Mouse (Mus musculus): ENCODE data around the gene Gm6034. TPM values are rescaled to one million over a fixed set of nuclear protein-coding genes. Genes with fewer than 3 reads are reported as not detected.
"Not testable (repeated sequence)": the region's sequence is repeated elsewhere in the genome, so short reads cannot be mapped to it uniquely, and the experiment has no call there.

Gene Gm6034
- polyA plus RNA-seq, 1 experiment from 2014 or later: not detected

DNA sequence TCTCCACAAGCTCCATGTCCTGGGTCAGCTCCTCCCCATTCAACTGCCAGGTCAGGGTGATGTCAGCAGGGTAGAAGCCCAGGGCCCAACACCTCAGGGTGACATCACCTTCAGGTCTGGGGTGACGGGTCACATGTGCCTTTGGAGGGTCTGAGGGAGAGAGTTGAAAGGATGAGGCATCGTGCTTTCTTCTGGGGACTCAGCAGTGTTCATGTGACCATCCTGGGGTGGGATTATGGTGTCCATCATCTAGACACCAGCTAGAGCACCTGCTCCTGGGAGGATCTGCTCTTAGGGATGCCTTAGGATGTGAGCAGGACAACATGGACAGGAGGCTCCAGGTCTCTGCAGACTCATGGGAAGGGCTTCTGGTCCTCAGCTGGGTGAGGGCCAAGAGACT lies 2.2 kb upstream of the Gm6034 start:
- not testable (repeated sequence) for H3K4me2 ChIP-seq (ENCODE audit: low read length); H3K36me3 ChIP-seq (ENCODE audit: control insufficient read depth, insufficient read depth, low read length); H3K9me3 ChIP-seq (replicated peaks; ENCODE audit: control insufficient read depth, low read length); H3K4me1 ChIP-seq (ENCODE audit: control insufficient read depth, insufficient read depth, low read length); H3K27ac ChIP-seq (ENCODE audit: low read depth, low read length); H3K27me3 ChIP-seq (replicated peaks; ENCODE audit: control insufficient read depth, insufficient read depth, low read length); H3K9ac ChIP-seq (ENCODE audit: low read length); DNase-seq (ENCODE audit: low spot score); ATAC-seq; H3K4me3 ChIP-seq (ENCODE audit: low read depth, low read length)
- WGBS: 78% methylated on average over 2 of the region's 2 CpGs

DNA sequence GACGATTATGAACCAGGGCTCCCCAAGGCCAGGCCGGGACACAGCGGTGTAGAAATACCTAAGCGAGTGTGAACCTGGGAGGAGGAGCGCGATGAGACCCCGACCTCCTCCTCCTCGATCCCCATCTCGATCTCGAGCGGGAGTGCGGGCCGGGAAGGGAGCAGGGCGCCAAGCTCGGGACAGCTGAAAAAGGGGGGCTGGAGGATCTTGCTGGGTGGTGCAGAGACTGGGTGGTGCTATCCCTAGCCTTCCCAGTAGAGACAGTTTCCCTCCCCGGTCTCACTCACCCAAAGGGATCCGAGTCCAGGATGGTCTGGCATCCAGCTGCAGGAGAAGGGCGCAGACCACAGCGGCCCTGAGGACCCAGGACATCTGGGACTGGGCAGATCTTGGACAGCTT lies 706 bp upstream of the Gm6034 start:
- WGBS: under 1% methylated on average over 19 of the region's 19 CpGs
- Histone ChIP-seq H3K9ac (ENCODE audit: low read length) (peak overlapping the region; percentile 50), H3K4me2 (ENCODE audit: low read length) (peak overlapping the region; percentile 62), H3K4me3 (ENCODE audit: low read depth, low read length) (peak overlapping the region; percentile 24)
- ATAC-seq: peak; percentile 69
- H3K27me3 ChIP-seq (replicated peaks; ENCODE audit: control insufficient read depth, insufficient read depth, low read length); H3K27ac ChIP-seq (ENCODE audit: low read depth, low read length); H3K36me3 ChIP-seq (ENCODE audit: control insufficient read depth, insufficient read depth, low read length); DNase-seq (ENCODE audit: low spot score); H3K9me3 ChIP-seq (replicated peaks; ENCODE audit: control insufficient read depth, low read length); H3K4me1 ChIP-seq (ENCODE audit: control insufficient read depth, insufficient read depth, low read length): not testable (repeated sequence)

DNA sequence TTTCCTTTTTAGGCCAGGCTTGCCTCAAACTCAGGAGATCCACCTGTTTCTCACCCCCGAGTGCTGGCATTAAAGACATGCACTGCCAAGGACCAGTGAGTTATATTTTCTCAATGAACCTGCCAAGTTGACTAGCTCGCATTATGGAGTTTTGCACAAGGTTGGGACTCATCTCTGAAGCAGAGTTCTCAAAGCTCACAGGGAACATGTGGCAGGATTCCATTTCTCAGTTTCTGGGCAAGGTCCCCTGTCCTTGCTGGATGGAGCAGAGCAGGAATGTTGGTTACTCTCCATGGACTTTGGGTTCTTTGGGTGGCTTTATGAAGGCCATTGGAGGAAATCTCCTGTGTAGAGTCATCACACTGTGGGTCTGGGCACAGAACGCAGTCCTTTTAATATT lies 525 bp downstream of the Gm6034 start:
- DNase-seq (ENCODE audit: low spot score) (no peak), ATAC-seq (no peak)
- Histone ChIP-seq H3K4me1 (ENCODE audit: control insufficient read depth, insufficient read depth, low read length) (no peaks in the 10 kb centered on the region), H3K4me2 (ENCODE audit: low read length) (peak overlapping the region; percentile 62), H3K36me3 (ENCODE audit: control insufficient read depth, insufficient read depth, low read length) (no peaks in the 10 kb centered on the region), H3K4me3 (ENCODE audit: low read depth, low read length) (no peak overlapping the region), H3K9ac (ENCODE audit: low read length) (no peak overlapping the region), H3K27ac (ENCODE audit: low read depth, low read length) (no peak overlapping the region), H3K27me3 (replicated peaks; ENCODE audit: control insufficient read depth, insufficient read depth, low read length) (no peaks in the 10 kb centered on the region), H3K9me3 (replicated peaks; ENCODE audit: control insufficient read depth, low read length) (no peaks in the 10 kb centered on the region)
- 89% methylated on average over 3 of the region's 3 CpGs for WGBS

DNA sequence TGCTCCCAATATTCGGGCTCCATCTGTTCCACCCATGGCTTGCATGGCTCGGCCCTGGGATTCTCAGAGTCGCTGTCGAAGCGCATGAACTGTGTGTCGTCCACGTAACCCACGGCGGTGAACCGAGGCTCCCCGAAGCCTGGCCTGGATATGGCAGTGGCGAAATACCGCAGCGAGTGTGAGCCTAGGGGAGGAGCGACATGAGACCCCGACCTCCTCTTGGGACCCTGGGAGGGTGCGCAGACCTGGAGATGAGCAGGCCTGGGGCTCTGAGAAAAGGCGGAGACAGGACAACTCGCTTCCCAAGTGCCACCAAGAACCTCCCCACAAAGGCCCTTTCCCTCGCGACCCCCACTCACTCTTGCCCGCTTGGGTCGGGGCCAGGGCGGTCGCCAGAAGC lies 15.2 kb downstream of the Gm6034 start:
- not testable (repeated sequence) for DNase-seq (ENCODE audit: low spot score); H3K4me3 ChIP-seq (ENCODE audit: low read depth, low read length); H3K4me2 ChIP-seq (ENCODE audit: low read length); H3K27ac ChIP-seq (ENCODE audit: low read depth, low read length); H3K27me3 ChIP-seq (replicated peaks; ENCODE audit: control insufficient read depth, insufficient read depth, low read length); H3K4me1 ChIP-seq (ENCODE audit: control insufficient read depth, insufficient read depth, low read length); H3K9me3 ChIP-seq (replicated peaks; ENCODE audit: control insufficient read depth, low read length); H3K9ac ChIP-seq (ENCODE audit: low read length); ATAC-seq; H3K36me3 ChIP-seq (ENCODE audit: control insufficient read depth, insufficient read depth, low read length)
- 90% methylated on average over 23 of the region's 25 CpGs for WGBS

DNA sequence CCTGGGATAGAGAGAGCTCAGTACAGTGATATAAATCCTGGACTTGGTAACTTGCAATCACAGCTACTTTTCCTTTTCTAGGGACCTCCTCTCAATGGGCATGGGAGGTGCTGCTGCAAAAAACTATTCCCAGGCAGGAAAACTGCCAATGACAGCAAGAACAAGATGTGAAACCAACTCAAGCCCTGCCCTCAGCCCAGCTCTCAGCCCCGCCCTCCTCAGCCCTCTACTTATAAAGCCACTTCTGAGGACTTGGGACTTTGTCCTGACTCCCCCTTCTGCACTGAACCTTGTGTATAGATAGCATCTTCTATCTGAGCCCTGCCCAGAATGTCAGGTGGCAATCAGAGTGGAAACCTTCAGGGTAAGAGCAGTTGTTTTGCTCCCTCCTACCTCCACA lies 15.6 kb downstream of the Gm6034 start, which contains the start of gene Gm11127:
Gene Gm11127, minus strand, starts transcription at position 10 of the 400 bp plus-strand sequence.
- H3K27ac ChIP-seq (ENCODE audit: low read depth, low read length); ATAC-seq; H3K36me3 ChIP-seq (ENCODE audit: control insufficient read depth, insufficient read depth, low read length); H3K9me3 ChIP-seq (replicated peaks; ENCODE audit: control insufficient read depth, low read length); H3K4me2 ChIP-seq (ENCODE audit: low read length); H3K4me1 ChIP-seq (ENCODE audit: control insufficient read depth, insufficient read depth, low read length); H3K4me3 ChIP-seq (ENCODE audit: low read depth, low read length); DNase-seq (ENCODE audit: low spot score); H3K27me3 ChIP-seq (replicated peaks; ENCODE audit: control insufficient read depth, insufficient read depth, low read length); H3K9ac ChIP-seq (ENCODE audit: low read length): not testable (repeated sequence)
- 64% methylated on average over 1 of the region's 1 CpGs for WGBS

DNA sequence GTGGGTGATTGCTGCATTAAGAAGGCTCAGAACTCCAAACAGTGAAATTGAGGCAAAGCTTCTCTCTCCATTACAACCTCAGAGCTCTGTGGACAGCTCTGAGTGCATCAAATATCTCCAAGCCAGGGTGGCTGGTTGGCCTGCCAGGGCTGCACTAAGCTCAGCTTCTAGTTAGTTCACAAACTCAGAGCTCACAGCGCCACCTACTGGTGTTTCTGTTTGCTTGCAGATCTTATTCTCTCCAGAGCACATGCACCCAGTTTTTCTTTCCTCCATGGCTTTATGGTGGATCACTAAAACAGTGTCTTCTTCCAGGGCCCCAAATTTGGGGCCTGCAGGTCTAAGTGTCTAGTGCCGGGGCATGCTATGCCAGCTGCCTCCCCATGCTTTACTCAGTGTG lies 18.1 kb downstream of the Gm6034 start:
- 26% methylated on average over 2 of the region's 2 CpGs for WGBS
- H3K36me3 ChIP-seq (ENCODE audit: control insufficient read depth, insufficient read depth, low read length): no peaks in the 10 kb centered on the region
- ATAC-seq: no peak
- H3K9ac ChIP-seq (ENCODE audit: low read length): no peak overlapping the region
- H3K27me3 ChIP-seq (replicated peaks; ENCODE audit: control insufficient read depth, insufficient read depth, low read length): no peaks in the 10 kb centered on the region
- H3K9me3 ChIP-seq (replicated peaks; ENCODE audit: control insufficient read depth, low read length): no peaks in the 10 kb centered on the region
- no peak overlapping the region for H3K4me3 ChIP-seq (ENCODE audit: low read depth, low read length)
- H3K4me1 ChIP-seq (ENCODE audit: control insufficient read depth, insufficient read depth, low read length): no peaks in the 10 kb centered on the region
- DNase-seq (ENCODE audit: low spot score): peak; percentile 84
- no peak overlapping the region for H3K27ac ChIP-seq (ENCODE audit: low read depth, low read length)
- H3K4me2 ChIP-seq (ENCODE audit: low read length): no peak overlapping the region

DNA sequence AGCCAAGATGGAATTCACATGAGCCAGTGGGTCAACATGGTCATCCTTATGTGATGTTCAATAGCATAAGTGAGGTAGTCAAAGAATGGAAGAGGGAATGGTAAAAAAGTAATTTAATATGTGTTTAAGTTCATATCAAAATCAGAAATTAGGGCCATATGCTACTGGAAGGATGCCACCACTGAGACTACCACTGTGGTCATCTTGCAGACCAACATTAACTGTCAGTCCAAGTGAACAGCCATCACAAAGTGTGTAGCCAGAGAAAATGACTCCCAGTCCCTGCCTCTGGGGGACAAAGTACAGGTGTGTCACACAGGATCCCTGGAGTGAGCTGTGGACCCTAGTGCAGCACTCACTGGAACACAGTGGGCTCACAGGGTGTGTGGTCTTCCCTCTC lies 39.1 kb downstream of the Gm6034 start:
- H3K9ac ChIP-seq (ENCODE audit: low read length); DNase-seq (ENCODE audit: low spot score); H3K9me3 ChIP-seq (replicated peaks; ENCODE audit: control insufficient read depth, low read length); H3K4me3 ChIP-seq (ENCODE audit: low read depth, low read length); H3K27ac ChIP-seq (ENCODE audit: low read depth, low read length); ATAC-seq; H3K27me3 ChIP-seq (replicated peaks; ENCODE audit: control insufficient read depth, insufficient read depth, low read length); H3K4me1 ChIP-seq (ENCODE audit: control insufficient read depth, insufficient read depth, low read length); H3K4me2 ChIP-seq (ENCODE audit: low read length); H3K36me3 ChIP-seq (ENCODE audit: control insufficient read depth, insufficient read depth, low read length): not testable (repeated sequence)

DNA sequence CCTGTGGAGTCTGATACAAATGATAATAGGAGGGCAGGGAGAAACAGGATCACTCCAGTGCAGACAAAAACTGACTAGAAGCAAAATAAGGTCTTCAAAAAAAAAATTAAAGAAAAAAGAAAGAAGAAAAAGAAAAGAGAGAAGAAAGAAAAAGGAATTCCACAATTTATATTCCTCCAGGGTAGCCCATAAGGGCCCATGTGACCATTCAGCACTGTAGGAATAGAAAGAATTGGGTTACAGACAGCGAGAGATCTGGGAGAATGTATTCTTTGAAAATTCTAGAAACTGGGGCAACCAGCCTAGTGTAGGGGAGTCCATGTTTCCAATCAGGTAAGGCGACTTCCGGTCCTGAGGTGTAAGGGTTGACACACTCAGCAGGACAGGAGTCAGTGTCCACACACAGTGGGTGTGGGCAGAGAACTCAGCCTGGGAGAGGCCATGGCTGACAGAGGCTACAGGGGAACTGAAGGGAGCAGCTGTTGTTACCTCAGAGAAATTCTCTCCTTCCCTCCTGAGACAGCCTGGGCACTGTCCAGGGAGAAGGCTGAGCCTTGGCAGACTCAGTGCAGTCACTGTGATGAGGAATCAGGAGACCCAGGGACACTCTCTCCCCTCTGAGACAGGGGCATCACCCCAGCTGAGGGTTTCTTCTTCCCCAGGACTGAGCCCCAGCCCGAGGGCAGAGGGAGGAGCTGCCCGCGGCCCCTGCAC lies 39.9 kb downstream of the Gm6034 start:
- H3K27me3 ChIP-seq (replicated peaks; ENCODE audit: control insufficient read depth, insufficient read depth, low read length); H3K36me3 ChIP-seq (ENCODE audit: control insufficient read depth, insufficient read depth, low read length); H3K9me3 ChIP-seq (replicated peaks; ENCODE audit: control insufficient read depth, low read length); DNase-seq (ENCODE audit: low spot score); H3K4me1 ChIP-seq (ENCODE audit: control insufficient read depth, insufficient read depth, low read length); H3K27ac ChIP-seq (ENCODE audit: low read depth, low read length); ATAC-seq: not testable (repeated sequence)
- Histone ChIP-seq H3K4me3 (ENCODE audit: low read depth, low read length) (peak overlapping the region; percentile 40), H3K9ac (ENCODE audit: low read length) (peak overlapping the region; percentile 42; the same call in 1 of the 2 replicates), H3K4me2 (ENCODE audit: low read length) (peak overlapping the region; percentile 78)
- whole genome bisulfite sequencing: 52% methylated on average over 3 of the region's 6 CpGs

DNA sequence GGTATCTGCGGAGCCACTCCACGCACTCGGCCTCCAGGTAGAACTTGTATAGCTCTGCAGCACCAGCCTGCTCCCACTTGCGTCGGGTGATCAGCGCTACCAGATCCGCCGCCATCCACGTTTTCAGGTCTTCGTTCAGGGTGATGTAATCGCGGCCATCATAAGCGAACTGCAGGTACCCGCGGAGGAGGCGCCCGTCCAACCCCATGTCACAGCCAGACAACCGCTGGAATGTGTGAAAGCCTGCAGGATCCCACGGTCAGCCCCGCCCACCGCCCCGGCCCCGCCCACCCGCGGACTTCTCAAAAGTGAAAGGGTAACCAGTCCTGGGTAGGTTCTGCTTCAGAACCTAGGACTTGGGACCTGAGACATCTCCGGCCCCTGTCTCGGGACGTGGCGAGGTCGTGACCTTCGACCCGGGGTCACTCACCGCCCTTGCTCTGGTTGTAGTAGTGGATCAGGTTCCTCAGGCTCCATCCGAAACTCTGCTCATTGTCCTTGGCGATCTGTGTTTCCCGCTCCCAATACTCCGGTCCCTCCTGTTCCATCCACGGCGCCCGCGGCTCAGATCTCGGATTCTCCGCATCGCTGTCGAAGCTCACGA lies 40.6 kb downstream of the Gm6034 start:
- Histone ChIP-seq H3K27ac (ENCODE audit: low read depth, low read length) (no peak overlapping the region), H3K36me3 (ENCODE audit: control insufficient read depth, insufficient read depth, low read length) (no peaks in the 10 kb centered on the region), H3K4me1 (ENCODE audit: control insufficient read depth, insufficient read depth, low read length) (no peaks in the 10 kb centered on the region), H3K9me3 (replicated peaks; ENCODE audit: control insufficient read depth, low read length) (no peaks in the 10 kb centered on the region), H3K27me3 (replicated peaks; ENCODE audit: control insufficient read depth, insufficient read depth, low read length) (no peaks in the 10 kb centered on the region), H3K4me2 (ENCODE audit: low read length) (peak overlapping the region; percentile 78), H3K4me3 (ENCODE audit: low read depth, low read length) (peak overlapping the region; percentile 40), H3K9ac (ENCODE audit: low read length) (peak overlapping the region; percentile 42)
- ATAC-seq (peak; percentile 66), DNase-seq (ENCODE audit: low spot score) (peak; percentile 42)
- under 1% methylated on average over 43 of the region's 46 CpGs for WGBS
